Mouse (Mus musculus) left cerebral cortex, postnatal 10 days (tissue): ENCODE measurements at regions not wholly inside any gene's neighbourhood (a gene's known extent, or its start where the extent isn't known, plus 50 kb on each side); places are given as distances from the start of the nearest gene placed in this dataset.

Experiments
- DNase-seq, 2 experiments: peaks; one replicate each; pipeline ENCODE4 v3.0.0; 2021 to 2022; ENCODE audit warnings: low spot score in 2 of 2, mixed read lengths in 1 of 2; ENCODE audit errors: extremely low spot score in 1 of 2
- intact Hi-C: fragments of 180-260 bp; cut with DNase I; formaldehyde crosslinking; loops from one replicate; pipeline ENCODE4 v1.15.1; 2025

DNA sequence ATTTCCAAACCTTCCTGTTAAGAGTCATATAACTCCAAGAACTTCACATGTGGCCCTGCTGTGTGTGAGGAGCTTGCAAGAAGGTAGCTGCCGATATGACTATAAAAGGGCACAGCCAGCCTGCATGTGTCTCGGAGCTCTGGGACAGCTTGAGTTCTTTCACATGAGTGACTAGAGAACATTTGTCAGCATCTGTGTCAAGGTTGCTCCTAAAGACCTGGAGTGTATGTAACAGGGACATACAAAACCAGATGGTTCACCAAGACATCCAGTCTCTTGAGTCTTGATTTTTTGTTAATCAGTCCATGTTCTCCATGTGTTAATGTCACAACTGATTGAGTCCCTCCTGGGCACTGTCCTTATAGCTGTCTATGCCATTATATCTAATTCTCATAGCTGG lies 126.2 kb upstream of the Pcsk2 start:
- no peak for DNase-seq
- intact Hi-C loops = no loop called here

- intact Hi-C loops = loop anchor here (5.0 kb wide), 1 partner anchor 97 kb away; the partner anchor contains the start of gene Pcsk2
- DNase-seq = peak in 1 of 2 experiments; percentile 26
Observed at GRCm38 (mm10) chr2:143450680-143451079, 95.3 kb upstream of the Pcsk2 start.

- intact Hi-C loops = loop anchor here (5.0 kb wide), 1 partner anchor 96 kb away; the partner anchor contains the start of gene Pcsk2
- DNase-seq = peak in 1 of 2 experiments; percentile 27
Observed at GRCm38 (mm10) chr2:143451256-143451655, 94.7 kb upstream of the Pcsk2 start.

DNA sequence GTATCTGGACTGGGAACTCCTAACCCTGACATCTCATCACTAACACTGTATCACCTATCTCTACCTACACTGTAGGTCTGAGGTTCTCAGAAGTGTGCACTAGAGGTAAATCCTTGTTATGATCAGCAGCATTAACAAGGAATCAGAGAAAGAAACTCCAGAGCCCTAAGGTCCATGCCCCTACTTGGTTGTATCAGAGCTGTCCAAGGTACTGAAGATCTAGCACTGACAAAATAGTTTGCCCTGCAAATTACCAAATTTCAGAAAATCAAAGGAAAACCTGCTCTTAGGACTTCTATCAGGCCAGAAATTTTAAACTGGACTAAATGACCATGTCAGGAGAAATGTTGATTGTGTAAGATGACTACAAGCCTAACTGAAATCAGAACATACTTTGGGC lies 94.3 kb upstream of the Pcsk2 start:
- DNase-seq = no peak
- intact Hi-C loops = loop anchor here (5.0 kb wide), 1 partner anchor 96 kb away; the partner anchor contains the start of gene Pcsk2

DNA sequence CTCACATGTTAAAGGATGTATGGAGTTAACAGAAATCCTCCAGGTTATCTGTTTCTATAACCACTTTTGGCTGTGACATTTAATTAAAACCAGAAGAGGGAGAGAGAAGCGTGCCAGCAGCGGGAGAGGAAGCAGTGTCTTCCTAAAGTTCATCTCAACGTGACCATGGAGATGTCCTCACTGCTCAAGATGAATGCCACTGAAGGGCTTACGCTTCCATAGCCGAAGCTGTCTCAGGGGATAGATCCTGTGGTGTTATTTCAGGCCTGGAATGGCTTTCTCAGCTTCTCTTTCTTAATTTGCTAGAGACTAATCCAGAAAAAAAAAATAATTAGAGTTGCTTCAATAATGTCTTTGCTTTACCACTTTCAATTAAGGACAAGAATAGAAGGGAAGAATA lies 78.0 kb upstream of the Pcsk2 start:
- intact Hi-C loops = loop anchor here (5.0 kb wide), 1 partner anchor 79 kb away; the partner anchor contains the start of gene Pcsk2
- DNase-seq = no peak

GRCm38 (mm10) chr2:143471394-143471793 lies 74.6 kb upstream of the Pcsk2 start:
- peak in 1 of 2 experiments; percentile 21 for DNase-seq
- intact Hi-C loops = no loop called here

- intact Hi-C loops = no loop called here
- DNase-seq = no peak
Observed at GRCm38 (mm10) chr2:143490830-143491229, 55.1 kb upstream of the Pcsk2 start.
